In genomic region chr16:18730640-18731039, GRCm38 (mm10) we compare ENCODE assay signal across 19 mouse cellular contexts. TPM values are rescaled to one million over a fixed set of nuclear protein-coding genes. Genes with fewer than 3 reads are reported as not detected.
"Had no signal": no experiment of that assay in that cellular context is flagged by ENCODE, and none has a peak within 500 bp of the region (broad histone marks: within the 10 kb centered on the region; RNA-seq: fewer than 3 reads in every experiment).

No protein-coding gene starts in this region.

- H3K4me2 ChIP-seq: liver, embryonic 13.5 days; lung, embryonic 15.5 days; midbrain, embryonic 11.5 days had no signal

- H3K9me3 ChIP-seq: liver, embryonic 13.5 days; lung, embryonic 15.5 days had no signal

- H3K4me3 ChIP-seq: left cerebral cortex, adult 2 months; liver, embryonic 13.5 days; lung, embryonic 15.5 days had no signal

- H3K9ac ChIP-seq: liver, embryonic 13.5 days; lung, embryonic 15.5 days had no signal

- H3K4me1 ChIP-seq: liver, embryonic 13.5 days had no signal

- H3K36me3 ChIP-seq: liver, embryonic 13.5 days; lung, embryonic 15.5 days had no signal

- H3K27me3 ChIP-seq: lung, embryonic 15.5 days had no signal

- DNase-seq: kidney, adult 2 months; kidney, postnatal 25 days; layer of hippocampus, postnatal 36 days; left cerebral cortex, postnatal 4 days; liver, embryonic 13.5 days; lung, postnatal 36 days; midbrain, embryonic 14.5 days; right cerebral cortex, postnatal 14 days; right cerebral cortex, postnatal 4 days; thymus, adult 2 months; thymus, postnatal 14 days; thymus, postnatal 4 days had no signal

- H3K27ac ChIP-seq: kidney, postnatal 0 days; left cerebral cortex, adult 2 months; liver, embryonic 13.5 days; lung, embryonic 15.5 days; stomach, postnatal 0 days had no signal

RNA-seq across cellular contexts. Expression of gene Cldn5, which starts 46.0 kb away (rescaled TPM):
- total RNA-seq: megakaryocyte progenitor cell, adult 5-6 weeks; megakaryocyte-erythroid progenitor cell, adult 5-6 weeks had no signal
